Mouse (Mus musculus) lung, embryonic 14.5 days (tissue): ENCODE data around the gene Stat1. TPM values are rescaled to one million over a fixed set of nuclear protein-coding genes. Genes with fewer than 3 reads are reported as not detected.

Source experiments
- ATAC-seq: fragments of 200-750 bp; cut with Nextera tagmentation; 2 replicates; pipeline ENCODE4 v1.8.0; 2017; ENCODE audit warnings: mild to moderate bottlenecking, moderate TSS enrichment, moderate library complexity; ENCODE audit not compliant: insufficient read depth
- DNase-seq: peaks from one replicate; pipeline ENCODE4 v3.0.0-alpha.2; 2015
- H3K27ac ChIP-seq: fragments of 300-500 bp; sonication (generic); 2 replicates; pipeline ENCODE4 v1.5.1; 2014; ENCODE audit warnings: low read depth, mild to moderate bottlenecking, moderate library complexity
- H3K27me3 ChIP-seq: fragments of 300-500 bp; sonication (generic); 2 replicates; pipeline ENCODE4 v1.6.1; 2014; ENCODE audit warnings: low read length, control low read depth; ENCODE audit not compliant: insufficient read depth
- H3K36me3 ChIP-seq: fragments of 300-500 bp; sonication (generic); 2 replicates; pipeline ENCODE4 v1.6.1; 2014; ENCODE audit warnings: control low read depth; ENCODE audit not compliant: insufficient read depth
- H3K4me1 ChIP-seq: fragments of 300-500 bp; sonication (generic); 2 replicates; pipeline ENCODE4 v1.6.1; 2014; ENCODE audit warnings: antibody characterized with exemption, control low read depth; ENCODE audit not compliant: insufficient read depth
- H3K4me2 ChIP-seq: fragments of 300-500 bp; sonication (generic); 2 replicates; pipeline ENCODE4 v1.6.1; 2014; ENCODE audit warnings: mild to moderate bottlenecking
- H3K4me3 ChIP-seq: fragments of 300-500 bp; sonication (generic); 2 replicates; pipeline ENCODE4 v1.5.1; 2014; ENCODE audit warnings: low read depth, low read length
- H3K9ac ChIP-seq: fragments of 300-500 bp; sonication (generic); 2 replicates; pipeline ENCODE4 v1.6.1; 2014
- H3K9me3 ChIP-seq: fragments of 300-500 bp; sonication (generic); 2 replicates; pipeline ENCODE4 v1.6.1; 2016; ENCODE audit warnings: low read depth, low read length, control low read depth
- CTCF ChIP-seq: IDR thresholded peaks from 2 replicates; pipeline ENCODE4 v1.5.1; 2016; ENCODE audit warnings: antibody characterized with exemption, low read depth
- WGBS: fragments of 180-500 bp; shearing (Covaris S2); extraction: QIAGEN DNeasy Blood & Tissue Kit; methylation state at CpG from one replicate; pipeline ENCODE4 v1.1.7; 2014; 5-methylcytosine and 5-hydroxymethylcytosine counted together
- polyA plus RNA-seq: library from polyadenylated mRNA; unstranded; fragments of >200 nt; fragmentation: Nextera tagmentation; extraction: Ambion mirVana; gene quantifications from 2 replicates; pipeline ENCODE4 v1.2.1, GENCODE M21; 2014

Gene Stat1
- polyA plus RNA-seq, 1 experiment from 2014 or later, result 21.4 TPM

GRCm38 (mm10) chr1:52100496-52100895, 18.7 kb upstream of the Stat1 start:
- H3K27me3 ChIP-seq, result no peaks in the 10 kb centered on the region
- no peaks in the 10 kb centered on the region for H3K9me3 ChIP-seq
- TF ChIP-seq CTCF, result peak; percentile 48
- no peak overlapping the region for H3K4me2 ChIP-seq
- ATAC-seq (no peak), DNase-seq (no peak)
- WGBS, result 64% methylated on average over 6 of the region's 6 CpGs
- no peak overlapping the region for H3K27ac ChIP-seq
- no peak overlapping the region for H3K9ac ChIP-seq
- no peaks in the 10 kb centered on the region for H3K4me1 ChIP-seq
- H3K36me3 ChIP-seq, result no peaks in the 10 kb centered on the region
- H3K4me3 ChIP-seq, result no peak overlapping the region

DNA sequence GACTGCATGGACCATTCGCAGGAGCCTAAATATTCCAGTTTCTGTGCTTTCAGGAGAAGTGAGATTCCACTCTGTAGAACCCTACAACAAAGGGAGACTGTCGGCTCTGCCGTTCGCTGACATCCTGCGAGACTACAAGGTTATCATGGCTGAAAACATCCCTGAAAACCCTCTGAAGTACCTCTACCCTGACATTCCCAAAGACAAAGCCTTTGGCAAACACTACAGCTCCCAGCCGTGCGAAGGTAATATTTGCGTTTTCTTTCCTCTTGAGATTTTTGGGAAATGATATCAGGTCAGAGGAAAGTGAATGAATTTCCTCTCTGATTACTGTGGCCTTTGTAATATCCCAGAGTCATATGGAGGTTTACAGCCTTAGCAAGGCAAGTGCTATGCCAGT, 16.4 kb upstream of the Stat1 start:
- no peak overlapping the region for H3K4me2 ChIP-seq
- ATAC-seq, result peak; percentile 79; the same call in 1 of the 2 replicates
- TF ChIP-seq CTCF, result no peak
- no peaks in the 10 kb centered on the region for H3K27me3 ChIP-seq
- DNase-seq, result peak; percentile 55
- no peak overlapping the region for H3K4me3 ChIP-seq
- H3K9me3 ChIP-seq, result no peaks in the 10 kb centered on the region
- WGBS, result 65% methylated on average over 8 of the region's 8 CpGs
- H3K27ac ChIP-seq, result peak overlapping the region; percentile 19
- no peaks in the 10 kb centered on the region for H3K36me3 ChIP-seq
- no peaks in the 10 kb centered on the region for H3K4me1 ChIP-seq
- H3K9ac ChIP-seq, result no peak overlapping the region

GRCm38 (mm10) chr1:52107206-52107605, 12.0 kb upstream of the Stat1 start:
- no peaks in the 10 kb centered on the region for H3K9me3 ChIP-seq
- 77% methylated on average over 11 of the region's 11 CpGs for WGBS
- H3K27me3 ChIP-seq, result no peaks in the 10 kb centered on the region
- ATAC-seq (no peak), DNase-seq (no peak)
- no peak overlapping the region for H3K4me2 ChIP-seq
- no peak for TF ChIP-seq CTCF
- H3K27ac ChIP-seq, result no peak overlapping the region
- no peaks in the 10 kb centered on the region for H3K36me3 ChIP-seq
- no peaks in the 10 kb centered on the region for H3K4me1 ChIP-seq
- no peak overlapping the region for H3K4me3 ChIP-seq
- no peak overlapping the region for H3K9ac ChIP-seq

DNA sequence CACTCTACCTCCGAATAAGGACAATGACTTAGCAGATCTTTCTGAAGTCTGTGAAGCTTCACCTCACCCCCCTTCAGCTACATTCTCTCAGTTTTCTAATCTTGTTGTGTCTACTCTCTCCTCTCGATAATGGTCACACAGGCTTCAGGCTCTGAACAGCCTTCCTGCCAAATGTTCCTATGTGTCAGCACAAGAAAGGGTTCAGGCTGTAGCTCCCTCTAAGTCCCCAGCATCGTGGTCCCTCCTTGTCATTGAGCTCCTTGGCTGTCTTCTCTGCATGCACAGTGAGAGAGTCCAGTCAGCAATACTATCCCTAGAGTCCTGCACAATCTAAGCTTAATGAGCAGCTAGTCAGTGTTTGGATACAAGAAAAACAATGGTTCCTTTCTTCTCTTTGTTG, 8.0 kb upstream of the Stat1 start:
- no peak overlapping the region for H3K27ac ChIP-seq
- H3K4me3 ChIP-seq, result no peak overlapping the region
- no peak overlapping the region for H3K4me2 ChIP-seq
- 64% methylated on average over 3 of the region's 3 CpGs for WGBS
- no peak overlapping the region for H3K9ac ChIP-seq
- no peaks in the 10 kb centered on the region for H3K9me3 ChIP-seq
- no peak for TF ChIP-seq CTCF
- ATAC-seq, result no peak
- DNase-seq, result no peak
- no peaks in the 10 kb centered on the region for H3K27me3 ChIP-seq
- H3K36me3 ChIP-seq, result no peaks in the 10 kb centered on the region
- H3K4me1 ChIP-seq, result 0 out of 2 replicates have a peak, but pooled peaks cover 6% of the 10 kb centered on the region

DNA sequence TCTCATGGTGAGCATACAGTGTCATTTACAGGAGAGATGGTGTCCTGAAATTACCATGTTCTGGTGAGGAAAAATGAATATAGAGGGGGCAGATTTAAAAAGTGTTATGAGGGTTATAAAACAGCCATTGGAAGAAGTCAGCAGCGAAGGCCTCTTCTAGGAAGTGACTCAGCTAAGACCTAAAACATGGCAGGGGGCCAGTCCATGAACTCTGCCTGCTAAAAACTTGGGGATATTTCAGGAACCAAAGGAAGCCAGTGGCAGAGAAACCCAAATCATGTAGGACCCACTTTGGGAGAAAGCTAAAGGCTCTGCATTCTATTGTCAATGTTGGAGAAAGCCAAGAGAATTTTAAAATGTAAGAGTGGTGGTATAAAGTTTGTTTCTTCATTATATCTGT, 6.9 kb upstream of the Stat1 start:
- TF ChIP-seq CTCF, result no peak
- no peak overlapping the region for H3K27ac ChIP-seq
- H3K4me2 ChIP-seq, result no peak overlapping the region
- ATAC-seq (no peak), DNase-seq (no peak)
- no peaks in the 10 kb centered on the region for H3K36me3 ChIP-seq
- 0 out of 2 replicates have a peak, but pooled peaks cover 6% of the 10 kb centered on the region for H3K4me1 ChIP-seq
- no peaks in the 10 kb centered on the region for H3K27me3 ChIP-seq
- H3K9me3 ChIP-seq, result no peaks in the 10 kb centered on the region
- no peak overlapping the region for H3K4me3 ChIP-seq
- H3K9ac ChIP-seq, result no peak overlapping the region
- WGBS, result 72% methylated on average over 1 of the region's 1 CpGs

DNA sequence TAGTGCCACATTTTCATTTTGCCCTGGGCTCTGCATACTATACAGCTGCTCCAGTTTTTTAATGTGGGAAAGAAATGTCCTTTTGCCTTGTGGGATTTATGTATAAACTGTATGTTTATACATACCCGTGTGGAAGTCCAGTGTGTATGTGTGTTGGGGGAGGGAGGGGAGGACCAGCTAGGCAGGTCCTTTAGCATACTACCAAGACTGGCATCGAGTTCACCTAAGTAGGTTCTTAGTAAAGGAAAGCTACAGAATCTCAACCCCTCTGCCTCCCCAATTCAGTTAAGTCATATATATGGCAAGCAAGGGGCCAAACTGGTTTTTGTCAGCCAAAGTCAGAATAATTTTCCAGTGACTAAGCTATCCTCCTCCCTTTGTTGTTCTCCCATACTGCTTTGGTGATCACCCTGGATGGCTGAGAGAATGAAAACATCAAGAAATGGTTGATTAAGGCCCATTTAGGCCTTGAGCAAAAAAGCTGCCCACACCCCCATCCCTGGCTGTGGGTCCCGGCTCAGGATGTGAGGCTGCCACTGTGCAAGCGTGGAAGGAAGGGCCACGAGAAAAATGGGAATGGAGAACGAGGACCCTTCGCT, 6.1 kb upstream of the Stat1 start:
- Histone ChIP-seq H3K27me3 (no peaks in the 10 kb centered on the region), H3K27ac (peak overlapping the region; percentile 80), H3K36me3 (no peaks in the 10 kb centered on the region), H3K4me3 (peak overlapping the region; percentile 36), H3K4me2 (peak overlapping the region; percentile 71), H3K9me3 (no peaks in the 10 kb centered on the region), H3K4me1 (0 out of 2 replicates have a peak, but pooled peaks cover 6% of the 10 kb centered on the region), H3K9ac (peak overlapping the region; percentile 59)
- WGBS, result 15% methylated on average over 7 of the region's 7 CpGs
- DNase-seq, result no peak
- no peak for TF ChIP-seq CTCF
- ATAC-seq, result peak; percentile 49

GRCm38 (mm10) chr1:52113666-52114069, 5.6 kb upstream of the Stat1 start:
- under 1% methylated on average over 32 of the region's 32 CpGs for WGBS
- DNase-seq, result peak; percentile 98
- peak overlapping the region; percentile 59 for H3K9ac ChIP-seq
- H3K36me3 ChIP-seq, result no peaks in the 10 kb centered on the region
- H3K9me3 ChIP-seq, result no peaks in the 10 kb centered on the region
- H3K4me3 ChIP-seq, result peak overlapping the region; percentile 36
- H3K27me3 ChIP-seq, result no peaks in the 10 kb centered on the region
- peak overlapping the region; percentile 80 for H3K27ac ChIP-seq
- peak; percentile 95 for ATAC-seq
- 0 out of 2 replicates have a peak, but pooled peaks cover 6% of the 10 kb centered on the region for H3K4me1 ChIP-seq
- peak overlapping the region; percentile 71 for H3K4me2 ChIP-seq
- peak; percentile 98 for TF ChIP-seq CTCF
